Mouse (Mus musculus): ENCODE measurements at regions not wholly inside any gene's neighbourhood (a gene's known extent, or its start where the extent isn't known, plus 50 kb on each side); places are given as distances from the start of the nearest gene placed in this dataset.
A peak's percentile ranks its signal among the peaks of the same experiment; 100 is the strongest.

- no peak for DNase-seq
- no peak overlapping the region for H3K4me3 ChIP-seq
- TF ChIP-seq CTCF (IDR thresholded peaks at IDR 0.05), result no peak
- H3K27ac ChIP-seq, result no peak overlapping the region
- intact Hi-C loops (cut with DNase I), result no loop called here
Measured at GRCm38 (mm10) chr11:54195954-54196353, 53.5 kb downstream of the Csf2 start.

GRCm38 (mm10) chr11:54194733-54195132, 54.7 kb downstream of the Csf2 start:
- Histone ChIP-seq H3K27ac (no peak overlapping the region), H3K4me3 (no peak overlapping the region)
- intact Hi-C loops (cut with DNase I), result no loop called here
- TF ChIP-seq CTCF (IDR thresholded peaks at IDR 0.05), result no peak
- DNase-seq, result no peak

- intact Hi-C loops (cut with DNase I), result no loop called here
- H3K27ac ChIP-seq, result no peak overlapping the region
- no peak overlapping the region for H3K4me3 ChIP-seq
- DNase-seq, result no peak
- TF ChIP-seq CTCF (IDR thresholded peaks at IDR 0.05), result no peak
Measured at GRCm38 (mm10) chr11:54192275-54192674, 57.2 kb downstream of the Csf2 start.

- DNase-seq, result no peak
- intact Hi-C loops (cut with DNase I), result no loop called here
- no peak for TF ChIP-seq CTCF (IDR thresholded peaks at IDR 0.05)
Measured at GRCm38 (mm10) chr11:54187826-54188225, 61.6 kb downstream of the Csf2 start.

DNA sequence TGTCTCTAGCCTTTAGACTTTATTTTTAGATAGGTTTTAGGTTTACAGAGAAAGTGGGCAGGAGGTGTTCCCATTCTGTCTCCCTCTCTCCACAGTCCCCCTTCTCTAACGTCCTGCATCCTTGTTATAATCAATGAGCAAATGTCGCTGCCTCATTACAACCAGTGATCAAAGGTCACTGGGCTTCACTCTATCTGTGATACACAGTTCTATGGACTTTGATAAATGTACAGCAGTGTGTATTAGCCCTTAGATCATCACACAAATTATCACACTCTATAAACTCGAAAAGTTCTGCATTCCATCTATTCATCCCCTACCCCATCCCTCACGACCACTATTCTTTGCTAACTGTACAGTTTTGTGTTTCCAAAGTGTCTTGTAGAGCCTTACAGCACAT, 62.1 kb downstream of the Csf2 start:
- no peak for DNase-seq
- intact Hi-C loops (cut with DNase I), result no loop called here
- Histone ChIP-seq H3K4me3 (no peak overlapping the region), H3K27ac (no peak overlapping the region)
- no peak for TF ChIP-seq CTCF (IDR thresholded peaks at IDR 0.05)

More at GRCm38 (mm10) chr11:54187826-54188225, 61.6 kb downstream of the Csf2 start:
- H3K27ac ChIP-seq, result no peak overlapping the region
- H3K4me3 ChIP-seq, result no peak overlapping the region

GRCm38 (mm10) chr11:54185710-54186325, 63.6 kb downstream of the Csf2 start:
- Histone ChIP-seq H3K27ac (no peak overlapping the region), H3K4me3 (no peak overlapping the region)
- no peak for TF ChIP-seq CTCF (IDR thresholded peaks at IDR 0.05)
- intact Hi-C loops (cut with DNase I), result no loop called here
- no peak for DNase-seq

DNA sequence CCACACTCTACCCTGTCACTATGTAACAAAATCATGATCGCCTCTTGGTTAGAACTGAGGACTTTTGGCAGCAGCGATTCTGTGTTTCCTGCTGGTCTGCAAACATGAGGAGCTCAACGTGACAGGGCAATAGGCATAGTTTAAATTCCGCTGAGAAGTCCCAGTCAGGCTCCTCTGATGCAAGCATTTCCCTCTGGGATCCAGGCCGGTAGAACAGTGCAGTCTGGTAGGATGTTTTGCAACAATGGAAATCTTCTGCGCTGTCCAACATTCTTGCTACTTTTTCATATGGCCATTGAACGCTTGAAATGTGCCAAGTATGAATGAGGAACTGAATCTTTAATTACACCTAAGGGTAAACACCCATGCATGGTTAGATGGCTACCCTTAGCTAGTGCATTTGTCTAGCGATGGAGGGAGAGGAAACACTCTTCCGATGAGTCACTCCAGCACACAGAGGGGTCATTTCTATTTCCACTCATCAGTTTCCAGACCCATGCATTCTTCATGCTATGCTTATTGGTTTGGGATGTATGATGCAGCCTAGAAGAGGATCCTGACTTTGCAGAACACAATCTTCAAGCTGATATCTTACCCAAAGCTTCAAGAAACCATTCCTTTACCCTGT, 67.7 kb downstream of the Csf2 start:
- peak overlapping the region; percentile 48 for H3K27ac ChIP-seq
- TF ChIP-seq CTCF (IDR thresholded peaks at IDR 0.05), result no peak
- peak; percentile 66 for DNase-seq
- intact Hi-C loops (cut with DNase I), result no loop called here
- H3K4me3 ChIP-seq, result no peak overlapping the region

All from gastrocnemius, adult 2 months (tissue).